Mouse (Mus musculus): ENCODE data around the gene 4930524B15Rik.

- TF ChIP-seq CTCF (IDR thresholded peaks at IDR 0.05; ENCODE audit: low read depth, low read length), result no peak
- no peak for TF ChIP-seq GATA1 (IDR thresholded peaks at IDR 0.05; ENCODE audit: borderline replicate concordance, low read length)
- TF ChIP-seq POLR2AphosphoS5 (IDR thresholded peaks at IDR 0.05; ENCODE audit: insufficient replicate concordance, low read depth, low read length), result no peak
These were observed 46.6 kb downstream of the 4930524B15Rik start for GRCm38 (mm10) chr11:32011867-32012603.

Data from G1E (cell line).